Mouse (Mus musculus) midbrain, postnatal 0 days (tissue): Measurements from ENCODE around the gene Rassf1. TPM values are rescaled to one million over a fixed set of nuclear protein-coding genes. Genes with fewer than 3 reads are reported as not detected.

Source experiments
- ATAC-seq: fragments of 200-750 bp; cut with Nextera tagmentation; 2 replicates; pipeline ENCODE4 v1.8.0; 2017; ENCODE audit warnings: moderate number of reproducible peaks, mild to moderate bottlenecking, moderate TSS enrichment, moderate library complexity; ENCODE audit not compliant: low FRiP score
- DNase-seq: peaks from one replicate; pipeline ENCODE4 v3.0.0-alpha.2; 2015; ENCODE audit warnings: low spot score
- H3K27ac ChIP-seq: fragments of 300-500 bp; sonication (generic); 2 replicates; pipeline ENCODE4 v1.5.1; 2014; ENCODE audit warnings: low read depth, mild to moderate bottlenecking, low read length, mixed read lengths
- H3K27me3 ChIP-seq: fragments of 300-500 bp; sonication (generic); 2 replicates; pipeline ENCODE4 v1.6.1; 2014; ENCODE audit warnings: low read length, control low read depth, mixed read lengths; ENCODE audit not compliant: insufficient read depth
- H3K36me3 ChIP-seq: fragments of 300-500 bp; sonication (generic); 2 replicates; pipeline ENCODE4 v1.6.1; 2014; ENCODE audit warnings: low read length, control low read depth, mixed read lengths; ENCODE audit not compliant: insufficient read depth
- H3K4me1 ChIP-seq: fragments of 300-500 bp; sonication (generic); 2 replicates; pipeline ENCODE4 v1.6.1; 2014; ENCODE audit warnings: mild to moderate bottlenecking, control low read depth, antibody characterized with exemption, low read length, mixed read lengths; ENCODE audit not compliant: insufficient read depth
- H3K4me2 ChIP-seq: fragments of 300-500 bp; sonication (generic); 2 replicates; pipeline ENCODE4 v1.6.1; 2014; ENCODE audit warnings: low read depth, mild to moderate bottlenecking, low read length, mixed read lengths; ENCODE audit not compliant: poor library complexity, severe bottlenecking
- H3K4me3 ChIP-seq: fragments of 300-500 bp; sonication (generic); 2 replicates; pipeline ENCODE4 v1.5.1; 2014; ENCODE audit warnings: low read depth, mild to moderate bottlenecking, low read length, moderate library complexity
- H3K9ac ChIP-seq: fragments of 300-500 bp; sonication (generic); replicated peaks from 2 replicates; pipeline ENCODE4 v1.6.1; 2014; ENCODE audit warnings: mild to moderate bottlenecking, low read length, moderate library complexity, mixed read lengths; ENCODE audit not compliant: poor library complexity, severe bottlenecking
- H3K9me3 ChIP-seq: fragments of 300-500 bp; sonication (generic); 2 replicates; pipeline ENCODE4 v1.6.1; 2016; ENCODE audit warnings: low read length, control low read depth
- CTCF ChIP-seq: IDR thresholded peaks from 2 replicates; pipeline ENCODE4 v1.5.1; 2016; ENCODE audit warnings: antibody characterized with exemption, mild to moderate bottlenecking
- WGBS: fragments of 180-500 bp; shearing (Covaris S2); extraction: QIAGEN DNeasy Blood & Tissue Kit; methylation state at CpG from one replicate; pipeline ENCODE4 v1.1.7; 2014; 5-methylcytosine and 5-hydroxymethylcytosine counted together
- polyA plus RNA-seq: library from polyadenylated mRNA; unstranded; fragments of >200 nt; fragmentation: Nextera tagmentation; extraction: Ambion mirVana; gene quantifications from 2 replicates; pipeline ENCODE4 v1.2.1, GENCODE M21; 2015
- total RNA-seq: library from RNA; depleted of rRNA; stranded (reverse); fragments of >200 nt; gene quantifications from 2 replicates; pipeline ENCODE4 v1.2.3, GENCODE M21; 2014

Rassf1 gene
- total and polyA plus RNA-seq, 2 experiments from 2014 or later: 21.1 to 33.4 TPM

GRCm38 (mm10) chr9:107577871-107578270 lies 26.5 kb downstream of the Rassf1 start:
- H3K4me3 ChIP-seq: no peak overlapping the region
- H3K9me3 ChIP-seq: no peaks in the 10 kb centered on the region
- 0 out of 2 replicates have a peak, but pooled peaks cover 11% of the 10 kb centered on the region for H3K4me1 ChIP-seq
- WGBS: 92% methylated on average over 10 of the region's 10 CpGs
- H3K27me3 ChIP-seq: no peaks in the 10 kb centered on the region
- H3K4me2 ChIP-seq: no peak overlapping the region
- no peak for TF ChIP-seq CTCF
- ATAC-seq (no peak), DNase-seq (no peak)
- H3K36me3 ChIP-seq: no peaks in the 10 kb centered on the region
- H3K27ac ChIP-seq: no peak overlapping the region
- no peak overlapping the region for H3K9ac ChIP-seq

DNA sequence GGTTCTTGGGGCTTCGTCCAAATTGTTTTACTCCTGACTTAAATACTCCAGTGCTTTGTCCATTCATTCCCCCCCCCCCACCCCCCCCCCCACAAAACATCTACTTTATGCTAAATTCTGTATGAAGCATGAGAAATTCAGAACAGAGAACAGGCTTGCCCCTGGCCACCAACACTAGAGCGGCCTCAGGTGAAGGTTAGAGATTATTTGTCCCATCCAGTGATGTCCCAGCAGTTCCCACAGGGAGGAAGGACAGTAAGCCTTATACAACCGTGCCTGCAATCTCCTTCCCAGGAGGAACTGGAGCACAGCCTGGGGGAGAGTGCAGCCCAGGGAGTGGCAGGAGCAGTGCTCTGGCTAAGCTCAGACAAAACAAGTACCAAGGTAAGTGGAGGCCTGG lies 27.2 kb downstream of the Rassf1 start, which contains the start of gene Naa80:
TSS of gene Naa80 (plus strand) at position 301 of the 400 bp plus-strand sequence.
- Histone ChIP-seq H3K27ac (no peak within 1 kb of the TSS), H3K9me3 (no peaks in the 10 kb centered on the region), H3K36me3 (peaks cover 6% of the 10 kb centered on the region), H3K4me1 (0 out of 2 replicates have a peak, but pooled peaks cover 11% of the 10 kb centered on the region), H3K4me3 (no peak within 1 kb of the TSS), H3K27me3 (no peaks in the 10 kb centered on the region), H3K4me2 (no peak within 1 kb of the TSS), H3K9ac (no peak within 1 kb of the TSS)
- 75% methylated on average over 3 of the region's 3 CpGs for WGBS
- no peak for ATAC-seq
- no peak for TF ChIP-seq CTCF
- DNase-seq: no peak

GRCm38 (mm10) chr9:107579023-107579900 lies 27.9 kb downstream of the Rassf1 start:
- Histone ChIP-seq H3K9ac (no peak overlapping the region), H3K4me2 (no peak overlapping the region)
- 96% methylated on average over 14 of the region's 14 CpGs for WGBS

DNA sequence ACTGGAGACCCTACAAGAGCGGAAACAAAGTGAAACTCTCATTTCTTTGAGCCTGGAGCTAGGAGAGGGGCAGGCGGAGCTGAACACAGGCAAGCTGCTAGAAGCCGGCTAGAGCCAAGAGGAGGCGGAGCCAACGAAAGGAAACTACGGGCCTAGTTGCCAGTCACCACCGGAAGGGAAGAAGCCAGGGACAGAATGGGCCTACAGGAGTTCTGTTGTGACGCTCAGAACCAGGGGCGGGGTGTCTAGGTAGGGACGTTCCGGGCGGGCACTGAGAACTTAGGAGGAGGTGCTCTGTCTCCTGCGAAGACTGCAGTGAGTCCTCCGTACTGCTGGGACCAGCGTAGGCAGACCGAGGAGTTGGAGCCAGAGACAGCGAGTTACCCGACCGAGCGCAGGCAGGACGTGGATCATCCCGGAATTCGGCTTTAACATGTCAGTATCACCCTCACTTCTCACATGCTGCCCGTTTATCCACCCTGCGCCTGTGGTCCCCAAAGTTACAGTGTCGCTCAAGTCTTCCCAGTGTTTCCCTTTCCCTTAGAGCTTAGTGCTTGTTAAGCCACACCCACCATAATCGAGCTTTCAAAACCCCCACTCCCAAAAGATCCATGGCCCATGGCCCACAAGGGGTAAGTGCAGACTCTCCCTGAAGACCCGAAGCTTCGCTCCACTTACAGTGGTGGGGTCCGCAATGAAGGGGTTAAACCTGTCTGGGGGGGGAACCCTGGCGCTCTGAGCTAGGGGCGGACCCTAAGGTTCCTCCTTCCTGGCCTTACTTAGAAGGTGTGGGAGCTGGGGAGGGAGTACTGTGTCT lies 29.4 kb downstream of the Rassf1 start, which contains the start of gene Hyal3:
TSS of gene Hyal3 (plus strand) at position 318 of the 817 bp plus-strand sequence.
- peak within 1 kb of the TSS; percentile 60 for H3K4me3 ChIP-seq
- TF ChIP-seq CTCF: no peak
- H3K9me3 ChIP-seq: no peaks in the 10 kb centered on the region
- H3K4me2 ChIP-seq: peak within 1 kb of the TSS; percentile 88
- 1% methylated on average over 32 of the region's 32 CpGs for WGBS
- H3K36me3 ChIP-seq: peaks cover 6% of the 10 kb centered on the region
- no peaks in the 10 kb centered on the region for H3K27me3 ChIP-seq
- 0 out of 2 replicates have a peak, but pooled peaks cover 11% of the 10 kb centered on the region for H3K4me1 ChIP-seq
- peak; percentile 94 for DNase-seq
- peak within 1 kb of the TSS; percentile 79 for H3K9ac ChIP-seq
- H3K27ac ChIP-seq: peak within 1 kb of the TSS; percentile 81
- peak; percentile 78 for ATAC-seq

More at GRCm38 (mm10) chr9:107579023-107579900, 27.9 kb downstream of the Rassf1 start:
- Histone ChIP-seq H3K4me1 (0 out of 2 replicates have a peak, but pooled peaks cover 11% of the 10 kb centered on the region), H3K27me3 (no peaks in the 10 kb centered on the region), H3K36me3 (peaks cover 6% of the 10 kb centered on the region), H3K4me3 (no peak overlapping the region), H3K9me3 (no peaks in the 10 kb centered on the region), H3K27ac (no peak overlapping the region)
- no peak for DNase-seq
- no peak for TF ChIP-seq CTCF
- no peak for ATAC-seq

- H3K4me1 ChIP-seq: 0 out of 2 replicates have a peak, but pooled peaks cover 11% of the 10 kb centered on the region
- ATAC-seq (no peak), DNase-seq (no peak)
- H3K4me2 ChIP-seq: peak overlapping the region; percentile 88
- no peaks in the 10 kb centered on the region for H3K27me3 ChIP-seq
- no peak for TF ChIP-seq CTCF
- peak overlapping the region; percentile 60 for H3K4me3 ChIP-seq
- H3K9me3 ChIP-seq: no peaks in the 10 kb centered on the region
- 77% methylated on average over 4 of the region's 4 CpGs for WGBS
- H3K36me3 ChIP-seq: peaks cover 6% of the 10 kb centered on the region
- no peak overlapping the region for H3K27ac ChIP-seq
- peak overlapping the region; percentile 79 for H3K9ac ChIP-seq
Observed at GRCm38 (mm10) chr9:107581584-107581983, 30.2 kb downstream of the Rassf1 start.
